Mouse (Mus musculus) layer of hippocampus, adult 18-20 months (tissue): ENCODE data around the gene Adam19. TPM values are rescaled to one million over a fixed set of nuclear protein-coding genes. Genes with fewer than 3 reads are reported as not detected.

Source experiments
- DNase-seq, 2 experiments: peaks; one replicate each; pipeline ENCODE4 v3.0.0; 2022; ENCODE audit warnings: low spot score in 2 of 2
- total RNA-seq, 2 experiments: library from RNA; stranded (reverse); gene quantifications; 2 replicates each; pipeline ENCODE4 v1.2.3; 2021

The Adam19 gene
- total RNA-seq, 2 experiments from 2014 or later: 10.5 to 10.9 TPM

DNA sequence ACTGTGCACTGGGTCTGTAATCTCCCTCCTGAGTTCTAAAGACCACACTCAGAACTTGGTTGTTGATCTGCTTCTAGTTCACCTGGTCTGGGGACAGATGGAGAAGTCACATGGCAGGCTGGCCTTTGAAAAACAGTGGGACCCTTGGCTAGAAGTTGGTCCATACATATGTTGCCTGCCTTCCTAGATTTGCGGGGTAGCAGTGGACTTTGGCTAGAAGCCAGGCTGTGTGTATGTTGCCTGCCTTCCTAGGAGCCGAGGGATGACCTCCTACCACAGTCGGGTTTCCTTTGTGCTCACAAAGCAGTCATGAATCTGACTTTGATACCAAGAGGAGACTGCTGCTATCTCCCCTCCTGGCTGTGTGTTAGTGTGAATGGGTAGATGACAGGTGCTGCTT, 41.3 kb downstream of the Adam19 start:
- no peak for DNase-seq

DNA sequence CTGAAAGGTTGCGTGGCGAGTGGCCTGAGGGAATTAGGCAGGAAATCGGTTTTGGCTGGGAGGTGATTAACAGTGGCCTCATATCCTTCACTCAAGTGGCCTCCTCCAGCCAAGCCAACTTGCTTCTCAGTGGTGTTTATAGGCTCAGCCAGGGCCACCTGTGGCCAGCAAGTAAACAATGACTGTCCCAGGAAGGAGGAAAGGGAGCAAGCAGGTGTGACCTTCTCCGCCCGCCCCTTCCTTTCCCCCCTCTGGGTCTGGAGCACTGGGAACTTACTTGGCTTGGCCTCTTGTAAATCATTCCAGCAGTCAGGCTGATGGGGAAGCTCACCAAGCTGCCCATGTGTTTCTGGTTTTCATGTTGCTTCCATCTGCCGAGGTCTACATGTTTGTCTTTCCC, 46.3 kb downstream of the Adam19 start:
- no peak for DNase-seq

DNA sequence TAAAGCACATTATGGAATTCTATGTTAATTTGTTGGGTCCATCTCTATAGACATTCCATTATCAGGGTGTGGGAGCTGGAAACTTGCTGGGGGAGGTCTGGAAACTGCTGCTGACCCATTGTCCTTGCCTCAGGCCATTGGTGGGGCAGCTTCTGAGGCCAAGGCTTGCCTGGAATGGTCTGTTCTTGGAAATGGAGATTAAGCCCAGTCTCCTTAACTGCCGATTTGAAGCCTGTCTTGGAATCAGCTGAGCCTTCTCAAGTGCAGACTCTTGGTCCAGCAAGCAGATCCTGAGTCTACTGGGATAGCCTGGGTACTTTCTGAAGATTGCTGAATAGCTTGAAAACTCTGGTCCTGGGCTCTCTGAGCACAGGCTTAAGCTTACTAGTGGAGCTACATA, 51.3 kb downstream of the Adam19 start:
- DNase-seq: no peak

DNA sequence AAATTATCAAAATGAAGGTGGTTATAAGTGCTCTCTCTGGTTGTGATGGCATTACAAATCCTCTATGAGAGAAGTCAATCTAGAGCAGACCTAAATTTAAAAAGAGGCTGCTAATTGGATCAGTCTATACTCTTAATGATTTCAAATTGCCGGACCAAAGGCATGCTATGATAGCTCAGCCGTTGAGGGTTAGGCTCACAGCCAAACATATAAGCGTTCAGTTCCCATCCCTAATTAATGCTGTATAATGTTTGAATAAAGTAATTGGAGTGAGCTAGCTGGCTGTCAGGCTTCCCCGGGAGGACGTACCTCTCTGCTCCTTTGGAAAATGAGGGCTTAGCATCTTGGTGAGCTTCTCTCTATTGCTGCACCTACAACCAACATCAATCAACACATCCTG, 53.4 kb downstream of the Adam19 start:
- DNase-seq: no peak

DNA sequence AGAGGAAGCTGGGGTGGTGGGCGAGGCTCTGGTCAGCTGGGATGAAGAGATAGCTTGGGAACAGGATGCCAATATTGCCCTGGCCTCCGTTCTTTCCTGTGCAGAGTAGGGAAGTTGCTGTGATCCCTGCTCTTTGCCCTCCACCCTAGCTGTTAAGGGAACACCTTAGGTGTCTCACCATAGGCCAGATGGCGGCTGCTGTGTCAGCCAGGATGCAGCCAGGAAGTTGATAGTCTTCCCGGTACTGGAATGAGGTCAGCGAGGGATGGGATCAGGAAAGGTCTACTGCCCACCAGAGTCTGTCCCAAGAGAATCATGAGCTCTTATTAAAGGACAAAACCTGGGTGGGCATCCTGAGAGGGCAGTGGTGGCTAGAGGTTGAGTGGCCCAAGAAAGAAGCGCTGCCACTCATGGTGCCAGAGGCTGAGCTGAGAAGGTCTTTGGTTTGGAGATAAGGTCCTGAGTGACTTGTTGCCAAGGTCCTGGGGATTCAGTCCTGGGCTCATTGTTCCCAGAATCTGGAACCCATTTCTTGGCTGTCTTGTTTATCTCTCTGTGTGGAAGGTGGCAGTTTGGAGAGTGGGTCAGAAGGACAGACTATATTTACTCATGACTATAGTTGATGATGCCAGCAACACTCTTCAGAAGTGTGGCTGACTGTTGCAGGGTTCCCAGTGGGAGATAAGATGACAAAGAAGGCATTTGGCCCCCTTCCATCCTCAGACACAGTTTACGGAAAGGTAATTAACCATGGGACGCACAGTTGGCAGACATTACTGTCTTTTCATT, 54.6 kb downstream of the Adam19 start:
- DNase-seq: no peak

DNA sequence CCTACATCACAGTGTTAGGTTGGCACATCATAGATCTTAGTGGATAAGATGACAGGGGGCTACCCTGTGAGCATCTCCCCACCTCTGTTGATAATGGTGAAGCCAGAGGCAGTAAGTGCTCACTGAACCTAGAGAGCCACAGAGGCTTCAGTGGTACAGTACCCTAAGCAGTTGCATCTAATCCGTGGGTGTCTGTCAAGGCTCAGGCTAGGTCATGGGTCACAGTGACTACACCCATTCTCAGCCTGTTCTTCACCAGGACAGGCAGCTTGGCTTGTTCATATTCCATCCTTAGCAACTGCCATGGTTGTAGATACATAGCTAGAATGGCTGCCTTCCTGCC, 55.1 kb downstream of the Adam19 start:
- DNase-seq: no peak

- no peak for DNase-seq
Measured at GRCm38 (mm10) chr11:46113211-46113610, 57.4 kb downstream of the Adam19 start.

DNA sequence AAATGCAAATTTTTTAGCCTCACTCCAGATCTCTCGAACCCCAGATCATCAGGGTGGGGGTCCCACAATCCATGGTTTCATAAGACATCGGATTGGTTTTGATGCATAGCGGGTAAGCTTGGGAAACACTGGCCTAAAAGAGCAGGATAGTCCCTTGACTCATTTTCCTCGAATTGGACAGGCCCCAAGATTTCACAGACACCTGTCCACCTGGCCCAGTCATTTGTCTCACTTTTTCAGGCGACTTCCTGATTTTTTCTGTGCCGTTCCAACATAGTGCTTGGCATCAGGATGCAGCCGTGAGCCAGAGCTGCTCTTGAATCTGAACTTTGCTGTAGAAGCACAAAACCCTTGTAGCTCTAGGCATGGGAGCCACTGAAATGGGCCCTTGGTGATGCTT, 58.4 kb downstream of the Adam19 start:
- DNase-seq: no peak

GRCm38 (mm10) chr11:46115011-46115410, 59.2 kb downstream of the Adam19 start:
- no peak for DNase-seq

DNA sequence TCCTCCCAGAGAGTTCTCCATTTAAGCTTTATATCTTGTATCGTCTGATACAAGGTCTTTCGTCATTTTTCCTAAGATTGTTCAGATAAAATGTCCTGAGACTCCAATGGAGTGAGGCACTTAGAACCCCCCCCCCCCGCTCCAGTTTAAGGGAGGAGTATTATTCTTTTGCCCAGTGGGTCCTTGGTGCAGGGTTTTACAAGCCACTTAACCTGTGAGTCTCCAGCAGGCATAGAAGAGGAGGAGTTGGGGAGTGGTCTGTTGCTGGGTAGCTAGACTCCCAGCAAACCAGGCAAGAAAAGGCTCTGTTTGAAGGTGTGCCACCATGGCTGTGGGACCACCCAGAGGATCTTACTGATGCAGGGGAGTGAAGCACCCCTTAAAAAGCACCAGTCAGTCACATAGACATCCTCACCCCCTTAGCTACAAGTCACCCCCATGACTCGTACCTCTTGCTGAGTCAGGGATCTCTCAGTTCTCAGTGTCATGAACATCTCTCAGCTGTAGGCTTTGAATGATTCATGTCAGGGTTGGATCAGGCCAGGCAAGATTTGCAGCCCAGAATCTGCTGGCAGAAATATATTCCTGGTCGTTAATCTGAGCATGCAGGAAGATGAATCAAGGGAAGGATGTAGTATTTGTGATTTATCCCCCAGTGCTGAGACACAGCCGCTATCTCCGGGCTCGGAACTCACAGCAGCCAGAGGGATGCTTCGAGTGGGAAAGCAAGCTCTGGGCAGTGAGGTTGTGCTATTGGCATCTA, 59.8 kb downstream of the Adam19 start:
- no peak for DNase-seq

GRCm38 (mm10) chr11:46116510-46116909, 60.7 kb downstream of the Adam19 start:
- DNase-seq: no peak

GRCm38 (mm10) chr11:46119624-46120023, 63.8 kb downstream of the Adam19 start:
- no peak for DNase-seq

- no peak for DNase-seq
Measured at GRCm38 (mm10) chr11:46120084-46120483, 64.3 kb downstream of the Adam19 start.

GRCm38 (mm10) chr11:46121666-46122065, 65.9 kb downstream of the Adam19 start:
- no peak for DNase-seq

DNA sequence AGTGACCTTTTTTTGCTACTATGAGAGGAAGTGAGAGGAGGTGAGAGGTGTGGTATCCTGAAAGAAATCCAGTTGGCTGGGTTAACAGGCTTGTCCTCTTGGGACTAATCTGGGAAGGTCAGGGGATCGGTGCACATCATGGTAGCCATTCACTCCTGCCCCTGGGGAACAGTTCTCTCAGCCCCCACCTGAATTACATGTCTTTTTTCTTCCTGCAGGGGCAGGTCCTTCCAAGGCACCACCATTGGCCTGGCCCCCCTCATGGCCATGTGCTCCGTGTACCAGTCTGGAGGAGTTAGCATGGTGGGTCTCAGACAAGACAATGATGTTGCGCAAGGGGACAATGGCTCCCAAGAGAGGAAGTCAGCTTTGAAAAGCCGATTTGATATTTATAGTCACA, 67.1 kb downstream of the Adam19 start:
- no peak for DNase-seq

- no peak for DNase-seq
Measured at GRCm38 (mm10) chr11:46123328-46123866, 67.6 kb downstream of the Adam19 start.

DNA sequence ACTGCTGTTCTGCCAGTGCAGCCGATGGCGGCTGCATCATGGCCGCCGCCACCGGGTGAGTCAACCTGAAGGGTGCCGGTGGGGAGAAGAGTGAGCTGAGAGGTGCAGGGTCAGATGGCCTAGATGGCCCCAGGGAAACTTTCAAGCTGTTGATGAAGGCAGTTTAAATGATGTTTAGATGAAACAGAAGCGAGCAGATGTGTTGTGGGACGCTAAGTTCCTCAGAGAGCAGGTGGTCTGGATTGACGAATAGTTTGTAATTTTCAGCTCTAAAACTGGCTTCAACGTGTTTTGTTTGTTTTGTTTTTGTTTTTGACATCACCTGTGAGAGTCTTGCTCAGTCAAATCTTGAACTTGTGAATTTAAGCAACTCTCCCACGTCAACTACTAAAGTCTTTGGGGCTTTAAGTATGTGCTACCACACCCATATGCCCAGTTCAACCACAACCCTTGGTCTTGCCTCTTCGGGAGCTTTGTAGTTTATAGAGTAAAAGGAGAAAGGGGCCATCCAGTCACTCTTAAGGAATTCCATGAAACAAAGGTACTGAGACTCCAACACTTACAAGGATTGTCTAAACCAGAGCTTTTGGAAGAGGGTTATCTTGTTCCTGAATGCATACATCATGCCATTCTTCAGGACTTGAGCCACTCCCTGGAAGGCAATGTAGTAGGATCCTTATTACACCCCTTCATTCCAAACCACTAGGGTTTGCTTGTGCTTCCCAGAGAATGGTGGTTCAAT, 69.5 kb downstream of the Adam19 start:
- DNase-seq: no peak

- DNase-seq: no peak
Measured at GRCm38 (mm10) chr11:46125835-46126229, 70.0 kb downstream of the Adam19 start.

DNA sequence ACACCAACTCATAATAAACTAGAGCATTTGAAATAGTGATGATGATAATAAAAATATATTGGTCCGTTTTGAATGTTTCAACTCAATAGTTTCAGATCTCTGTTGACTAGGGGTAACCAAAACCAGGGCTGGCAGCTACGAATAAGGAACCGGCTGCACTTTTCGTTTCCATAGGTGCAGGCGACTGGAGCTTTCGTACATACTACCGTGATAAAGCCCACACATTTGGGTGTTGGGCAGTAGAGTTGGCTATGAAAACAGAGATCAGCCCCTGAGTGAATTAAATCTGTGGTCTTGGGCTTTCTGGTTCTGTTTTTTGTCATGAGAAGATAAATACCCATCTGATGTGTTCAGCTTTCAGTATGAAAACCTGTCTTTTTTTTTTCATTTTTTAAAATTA, 70.5 kb downstream of the Adam19 start:
- no peak for DNase-seq

GRCm38 (mm10) chr11:46126827-46127410, 71.1 kb downstream of the Adam19 start:
- DNase-seq: no peak
